Mouse (Mus musculus) kidney, adult 2 months (tissue): ENCODE data around the gene Zfp821. TPM values are rescaled to one million over a fixed set of nuclear protein-coding genes. Genes with fewer than 3 reads are reported as not detected.
A peak's percentile ranks its signal among the peaks of the same experiment; 100 is the strongest.

Source experiments
- DNase-seq: peaks from one replicate; pipeline ENCODE4 v3.0.0; 2021
- H3K27ac ChIP-seq: fragments of 200-500 bp; 2 replicates; pipeline ENCODE4 v1.5.1; 2012; ENCODE audit warnings: low read depth, low read length, control low read depth, inconsistent platforms; ENCODE audit not compliant: insufficient read depth
- H3K27me3 ChIP-seq: fragments of 200-500 bp; replicated peaks from 2 replicates; pipeline ENCODE4 v1.6.1; 2012; ENCODE audit warnings: mild to moderate bottlenecking, moderate library complexity, low read length, inconsistent platforms; ENCODE audit not compliant: control insufficient read depth, insufficient read depth
- H3K36me3 ChIP-seq: fragments of 200-500 bp; 2 replicates; pipeline ENCODE4 v1.6.1; 2012; ENCODE audit warnings: mild to moderate bottlenecking, moderate library complexity, low read length, inconsistent platforms; ENCODE audit not compliant: control insufficient read depth, insufficient read depth
- H3K4me1 ChIP-seq: fragments of 200-500 bp; 2 replicates; pipeline ENCODE4 v1.6.1; 2011; ENCODE audit warnings: low read length; ENCODE audit not compliant: control insufficient read depth, insufficient read depth
- H3K4me3 ChIP-seq: fragments of 200-500 bp; 2 replicates; pipeline ENCODE4 v1.5.1; 2011; ENCODE audit warnings: mild to moderate bottlenecking, low read depth, low read length, control low read depth; ENCODE audit not compliant: insufficient read depth
- CTCF ChIP-seq: fragments of 200-500 bp; conservative IDR thresholded peaks from 2 replicates; pipeline ENCODE4 v1.5.1; 2011; ENCODE audit warnings: low read depth, mild to moderate bottlenecking, control low read depth, low read length, moderate library complexity, mixed read lengths; ENCODE audit not compliant: insufficient read depth, insufficient read length
- POLR2A ChIP-seq: fragments of 200-500 bp; IDR thresholded peaks from one replicate; pipeline ENCODE4 v1.6.1; 2011; ENCODE audit warnings: low read depth, low read length, control low read depth
- WGBS: fragments of 180-500 bp; shearing (Covaris S2); methylation state at CpG from one replicate; pipeline ENCODE4 v1.1.7; 2018; 5-methylcytosine and 5-hydroxymethylcytosine counted together
- polyA plus RNA-seq: library from polyadenylated mRNA; depleted of rRNA; stranded (reverse); fragments of >200 nt; gene quantifications from 2 replicates; pipeline ENCODE4 v1.2.3, GENCODE M21; 2012

Zfp821 gene
- polyA plus RNA-seq, 1 experiment: 10.7 TPM

- no peak for DNase-seq
- H3K27me3 ChIP-seq: no peaks in the 10 kb centered on the region
- no peak overlapping the region for H3K27ac ChIP-seq
- 83% methylated on average over 1 of the region's 1 CpGs for WGBS
- H3K4me3 ChIP-seq: no peak overlapping the region
- TF ChIP-seq POLR2A: no peak
- TF ChIP-seq CTCF: no peak
- H3K36me3 ChIP-seq: no peaks in the 10 kb centered on the region
- no peaks in the 10 kb centered on the region; the same call in 1 of the 2 replicates for H3K4me1 ChIP-seq
Observed at GRCm38 (mm10) chr8:109697754-109698153, 7.6 kb upstream of the Zfp821 start.

GRCm38 (mm10) chr8:109698477-109698876, 6.9 kb upstream of the Zfp821 start:
- no peak for TF ChIP-seq CTCF
- TF ChIP-seq POLR2A: no peak
- H3K27ac ChIP-seq: no peak overlapping the region
- H3K36me3 ChIP-seq: no peaks in the 10 kb centered on the region
- WGBS: 90% methylated on average over 3 of the region's 3 CpGs
- H3K4me3 ChIP-seq: no peak overlapping the region
- no peaks in the 10 kb centered on the region; the same call in 1 of the 2 replicates for H3K4me1 ChIP-seq
- no peak for DNase-seq
- no peaks in the 10 kb centered on the region for H3K27me3 ChIP-seq

- Histone ChIP-seq H3K27me3 (no peaks in the 10 kb centered on the region), H3K27ac (no peak overlapping the region), H3K4me3 (peak overlapping the region; percentile 86), H3K36me3 (no peaks in the 10 kb centered on the region; the same call in 1 of the 2 replicates), H3K4me1 (peaks cover 8% of the 10 kb centered on the region; the same call in 1 of the 2 replicates)
- DNase-seq: no peak
- 16% methylated on average over 24 of the region's 24 CpGs for WGBS
- no peak for TF ChIP-seq POLR2A
- TF ChIP-seq CTCF: no peak
Observed at GRCm38 (mm10) chr8:109704565-109705319, 604 bp upstream of the Zfp821 start.

- DNase-seq: no peak
- 4% methylated on average over 30 of the region's 30 CpGs for WGBS
- Histone ChIP-seq H3K4me3 (peak overlapping the region; percentile 86), H3K36me3 (no peaks in the 10 kb centered on the region; the same call in 1 of the 2 replicates), H3K27ac (no peak overlapping the region), H3K4me1 (peaks cover 8% of the 10 kb centered on the region; the same call in 1 of the 2 replicates), H3K27me3 (no peaks in the 10 kb centered on the region)
- no peak for TF ChIP-seq POLR2A
- no peak for TF ChIP-seq CTCF
Observed at GRCm38 (mm10) chr8:109706076-109706873, 929 bp downstream of the Zfp821 start.

GRCm38 (mm10) chr8:109706874-109707237, 1.5 kb downstream of the Zfp821 start:
- TF ChIP-seq CTCF (peak; percentile 91), POLR2A (no peak)
- no peak overlapping the region for H3K4me3 ChIP-seq
- WGBS: 9% methylated on average over 2 of the region's 2 CpGs
- no peaks in the 10 kb centered on the region for H3K27me3 ChIP-seq
- H3K27ac ChIP-seq: no peak overlapping the region
- H3K4me1 ChIP-seq: peaks cover 8% of the 10 kb centered on the region; the same call in 1 of the 2 replicates
- H3K36me3 ChIP-seq: no peaks in the 10 kb centered on the region; the same call in 1 of the 2 replicates
- DNase-seq: peak; percentile 91

- H3K27ac ChIP-seq: no peak overlapping the region
- no peak overlapping the region for H3K4me3 ChIP-seq
- H3K4me1 ChIP-seq: peaks cover 8% of the 10 kb centered on the region; the same call in 1 of the 2 replicates
- H3K27me3 ChIP-seq: no peaks in the 10 kb centered on the region
- no peak for DNase-seq
- WGBS: 96% methylated on average over 4 of the region's 4 CpGs
- H3K36me3 ChIP-seq: no peaks in the 10 kb centered on the region; the same call in 1 of the 2 replicates
- TF ChIP-seq POLR2A: no peak
- no peak for TF ChIP-seq CTCF
Observed at GRCm38 (mm10) chr8:109707921-109708320, 2.6 kb downstream of the Zfp821 start.

- no peaks in the 10 kb centered on the region for H3K4me1 ChIP-seq
- DNase-seq: no peak
- 94% methylated on average over 1 of the region's 1 CpGs for WGBS
- no peak overlapping the region for H3K27ac ChIP-seq
- H3K27me3 ChIP-seq: no peaks in the 10 kb centered on the region
- no peaks in the 10 kb centered on the region; the same call in 1 of the 2 replicates for H3K36me3 ChIP-seq
- TF ChIP-seq CTCF: no peak
- no peak for TF ChIP-seq POLR2A
- H3K4me3 ChIP-seq: no peak overlapping the region
Observed at GRCm38 (mm10) chr8:109712521-109712920, 7.2 kb downstream of the Zfp821 start.
